Mouse (Mus musculus) ovary, postnatal 14 days (tissue): ENCODE results near the gene Nek6.
A peak's percentile ranks its signal among the peaks of the same experiment; 100 is the strongest.

Experiments used
- DNase-seq: peaks from one replicate; pipeline ENCODE4 v3.0.0; 2022; ENCODE audit warnings: low spot score

Nek6 gene

GRCm38 (mm10) chr2:38578602-38579521 lies 67.4 kb downstream of the Nek6 start:
- DNase-seq: no peak

- no peak for DNase-seq
These were observed 68.1 kb downstream of the Nek6 start for GRCm38 (mm10) chr2:38579528-38579927.

GRCm38 (mm10) chr2:38583982-38584381 lies 72.5 kb downstream of the Nek6 start:
- no peak for DNase-seq

- no peak for DNase-seq
These were observed 73.3 kb downstream of the Nek6 start for GRCm38 (mm10) chr2:38584514-38585378.

GRCm38 (mm10) chr2:38585379-38585736 lies 73.9 kb downstream of the Nek6 start:
- no peak for DNase-seq

- no peak for DNase-seq
These were observed 75.3 kb downstream of the Nek6 start for GRCm38 (mm10) chr2:38586733-38587132.

GRCm38 (mm10) chr2:38591751-38592459 lies 80.5 kb downstream of the Nek6 start:
- peak; percentile 8 for DNase-seq

GRCm38 (mm10) chr2:38594874-38595273 lies 83.4 kb downstream of the Nek6 start:
- no peak for DNase-seq

- no peak for DNase-seq
These were observed 86.5 kb downstream of the Nek6 start for GRCm38 (mm10) chr2:38597896-38598295.

- DNase-seq: no peak
These were observed 87.0 kb downstream of the Nek6 start for GRCm38 (mm10) chr2:38598395-38598794.

- no peak for DNase-seq
These were observed 89.4 kb downstream of the Nek6 start for GRCm38 (mm10) chr2:38600842-38601241.

GRCm38 (mm10) chr2:38607716-38608115 lies 96.3 kb downstream of the Nek6 start:
- DNase-seq: no peak

GRCm38 (mm10) chr2:38608831-38609309 lies 97.4 kb downstream of the Nek6 start:
- no peak for DNase-seq

- no peak for DNase-seq
These were observed 97.9 kb downstream of the Nek6 start for GRCm38 (mm10) chr2:38609310-38609709.

- DNase-seq: no peak
These were observed 98.7 kb downstream of the Nek6 start for GRCm38 (mm10) chr2:38610161-38610560.

GRCm38 (mm10) chr2:38612596-38612995 lies 101.2 kb downstream of the Nek6 start:
- no peak for DNase-seq

- no peak for DNase-seq
These were observed 102.1 kb downstream of the Nek6 start for GRCm38 (mm10) chr2:38613576-38613975.

- DNase-seq: no peak
These were observed 103.0 kb downstream of the Nek6 start for GRCm38 (mm10) chr2:38614437-38614836.

GRCm38 (mm10) chr2:38616072-38616471 lies 104.6 kb downstream of the Nek6 start:
- DNase-seq: no peak

GRCm38 (mm10) chr2:38616956-38617872 lies 105.8 kb downstream of the Nek6 start:
- no peak for DNase-seq

GRCm38 (mm10) chr2:38619777-38620176 lies 108.3 kb downstream of the Nek6 start:
- DNase-seq: no peak
